Mouse (Mus musculus): ENCODE data around the gene Ddx6. TPM values are rescaled to one million over a fixed set of nuclear protein-coding genes. Genes with fewer than 3 reads are reported as not detected.

The Ddx6 gene
- total and polyA plus RNA-seq, 2 experiments from 2014 or later, result 18.3 to 76.2 TPM

DNA sequence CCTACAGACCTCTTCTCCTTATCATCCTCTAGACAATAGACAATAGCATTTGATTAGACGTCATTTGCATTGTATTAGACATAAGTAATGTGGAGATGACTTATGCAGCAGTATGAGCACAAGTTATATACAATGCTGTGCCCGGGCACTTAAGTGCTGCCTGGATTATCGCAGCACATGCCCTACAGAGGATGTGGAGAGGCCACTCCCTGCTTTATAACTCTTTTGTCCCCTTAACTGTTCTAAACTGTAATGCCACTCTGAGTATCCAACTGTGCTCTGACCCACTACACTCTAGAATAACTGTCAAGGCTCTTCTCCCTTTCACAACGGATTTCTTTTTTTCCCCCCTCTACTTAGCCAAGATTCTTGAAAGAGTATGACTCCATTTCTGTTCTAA is 10.8 kb upstream of the Ddx6 start:
- ATAC-seq, result no peak
- no peaks in the 10 kb centered on the region for H3K27me3 ChIP-seq (ENCODE audit: insufficient read depth, low read length)
- no peaks in the 10 kb centered on the region for H3K36me3 ChIP-seq (ENCODE audit: insufficient read depth)
- no peak overlapping the region for H3K9ac ChIP-seq
- WGBS, result 78% methylated on average over 4 of the region's 4 CpGs
- no peak for DNase-seq
- no peaks in the 10 kb centered on the region for H3K4me1 ChIP-seq (ENCODE audit: insufficient read depth)
- H3K9me3 ChIP-seq (ENCODE audit: low read length), result no peaks in the 10 kb centered on the region
- no peak overlapping the region for H3K27ac ChIP-seq (ENCODE audit: low read depth, low read length)
- H3K4me3 ChIP-seq (ENCODE audit: low read depth, low read length), result no peak overlapping the region
- no peak overlapping the region for H3K4me2 ChIP-seq (ENCODE audit: low read depth)
- no peak for TF ChIP-seq CTCF (IDR thresholded peaks at IDR 0.05; ENCODE audit: low read depth)

- no peaks in the 10 kb centered on the region for H3K27me3 ChIP-seq (ENCODE audit: insufficient read depth, low read length)
- no peak for DNase-seq
- ATAC-seq, result no peak
- H3K36me3 ChIP-seq (ENCODE audit: insufficient read depth), result no peaks in the 10 kb centered on the region
- no peak overlapping the region for H3K27ac ChIP-seq (ENCODE audit: low read depth, low read length)
- 79% methylated on average over 9 of the region's 9 CpGs for WGBS
- H3K9me3 ChIP-seq (ENCODE audit: low read length), result no peaks in the 10 kb centered on the region
- no peak for TF ChIP-seq CTCF (IDR thresholded peaks at IDR 0.05; ENCODE audit: low read depth)
- no peak overlapping the region for H3K4me3 ChIP-seq (ENCODE audit: low read depth, low read length)
- no peak overlapping the region for H3K9ac ChIP-seq
- H3K4me2 ChIP-seq (ENCODE audit: low read depth), result no peak overlapping the region
- no peaks in the 10 kb centered on the region for H3K4me1 ChIP-seq (ENCODE audit: insufficient read depth)
These were observed 9.7 kb upstream of the Ddx6 start for GRCm38 (mm10) chr9:44594901-44595536.

DNA sequence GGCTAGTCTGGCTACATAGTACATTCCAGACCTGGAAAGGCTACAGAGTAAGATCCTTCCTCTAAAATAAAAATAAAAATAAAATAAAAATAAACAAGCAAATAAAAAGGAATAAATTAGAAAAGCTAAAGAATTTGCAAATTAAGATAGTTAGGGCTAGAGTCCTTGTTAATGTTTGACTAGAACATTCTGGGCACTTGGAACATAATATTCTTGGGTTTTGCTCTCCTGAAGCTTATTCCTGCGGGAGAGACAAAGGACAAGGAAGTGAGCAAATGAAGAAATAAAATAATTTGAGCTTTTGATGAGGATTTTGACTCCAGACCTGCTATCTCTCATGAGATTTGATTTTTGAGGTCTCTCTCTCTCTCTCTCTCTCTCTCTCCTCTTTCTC is 9.2 kb upstream of the Ddx6 start:
- H3K27me3 ChIP-seq (ENCODE audit: insufficient read depth, low read length), result no peaks in the 10 kb centered on the region
- ATAC-seq (no peak), DNase-seq (no peak)
- H3K4me3 ChIP-seq (ENCODE audit: low read depth, low read length), result no peak overlapping the region
- H3K4me2 ChIP-seq (ENCODE audit: low read depth), result no peak overlapping the region
- TF ChIP-seq CTCF (IDR thresholded peaks at IDR 0.05; ENCODE audit: low read depth), result no peak
- H3K27ac ChIP-seq (ENCODE audit: low read depth, low read length), result no peak overlapping the region
- no peaks in the 10 kb centered on the region for H3K36me3 ChIP-seq (ENCODE audit: insufficient read depth)
- H3K9ac ChIP-seq, result no peak overlapping the region
- H3K9me3 ChIP-seq (ENCODE audit: low read length), result no peaks in the 10 kb centered on the region
- no peaks in the 10 kb centered on the region for H3K4me1 ChIP-seq (ENCODE audit: insufficient read depth)
- WGBS, result 67% methylated on average over 1 of the region's 1 CpGs

DNA sequence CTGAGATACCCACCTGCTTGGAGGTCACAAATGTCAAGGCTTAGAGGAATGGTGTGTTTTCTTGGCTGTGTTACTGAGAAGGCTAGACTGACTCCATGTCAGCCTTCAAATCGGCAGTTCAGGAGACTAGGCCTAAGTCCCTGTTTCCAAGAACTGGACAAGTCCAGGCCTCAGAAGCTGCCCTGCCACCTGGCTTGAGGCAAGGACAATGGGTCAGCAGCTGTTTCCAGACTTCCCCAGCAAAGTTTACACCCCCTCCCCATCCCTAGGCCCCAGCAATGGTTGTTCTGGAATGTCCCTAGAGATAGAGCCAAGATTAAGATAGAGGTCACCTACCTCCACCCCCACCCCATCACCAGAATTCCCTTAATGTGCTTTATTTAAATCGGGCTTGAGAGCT is 7.0 kb upstream of the Ddx6 start:
- WGBS, result 90% methylated on average over 2 of the region's 2 CpGs
- Histone ChIP-seq H3K27me3 (ENCODE audit: insufficient read depth, low read length) (no peaks in the 10 kb centered on the region), H3K4me3 (ENCODE audit: low read depth, low read length) (no peak overlapping the region), H3K4me1 (ENCODE audit: insufficient read depth) (no peaks in the 10 kb centered on the region), H3K9me3 (ENCODE audit: low read length) (no peaks in the 10 kb centered on the region), H3K4me2 (ENCODE audit: low read depth) (no peak overlapping the region), H3K9ac (no peak overlapping the region), H3K27ac (ENCODE audit: low read depth, low read length) (no peak overlapping the region), H3K36me3 (ENCODE audit: insufficient read depth) (no peaks in the 10 kb centered on the region)
- ATAC-seq (no peak), DNase-seq (no peak)
- TF ChIP-seq CTCF (IDR thresholded peaks at IDR 0.05; ENCODE audit: low read depth), result no peak

DNA sequence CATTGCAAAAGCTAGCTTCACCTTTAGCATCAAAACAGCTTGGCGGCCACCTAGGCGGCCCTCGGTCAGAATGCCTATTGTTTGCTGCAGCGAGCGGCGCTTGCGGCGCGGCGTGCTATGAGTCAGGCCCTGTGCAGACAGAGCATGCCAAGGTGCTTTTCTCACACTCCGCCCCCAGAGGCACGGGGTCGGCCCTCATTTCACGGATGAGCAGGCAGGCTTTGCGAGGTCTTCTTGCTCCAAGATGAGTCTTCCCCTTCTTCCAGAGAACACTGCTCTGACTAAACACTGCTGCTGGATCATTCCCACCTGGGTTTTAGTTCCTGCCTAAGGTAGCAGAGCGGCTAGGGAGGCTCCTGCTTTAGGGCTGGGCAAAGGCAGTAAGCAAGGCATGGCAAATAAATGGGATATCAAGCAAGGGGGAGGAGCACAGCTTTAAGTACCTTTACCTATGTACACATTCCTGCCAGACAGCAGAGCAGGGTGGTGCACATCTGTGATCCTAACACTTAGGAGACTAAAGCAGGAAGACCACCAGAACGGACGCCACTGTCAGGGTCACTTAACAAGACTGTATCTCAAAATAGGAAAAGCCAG is 5.7 kb upstream of the Ddx6 start:
- no peaks in the 10 kb centered on the region for H3K9me3 ChIP-seq (ENCODE audit: low read length)
- DNase-seq, result peak; percentile 47
- 5% methylated on average over 18 of the region's 18 CpGs for WGBS
- ATAC-seq, result peak; percentile 32; the same call in 1 of the 2 replicates
- H3K4me2 ChIP-seq (ENCODE audit: low read depth), result peak overlapping the region; percentile 33
- no peak for TF ChIP-seq CTCF (IDR thresholded peaks at IDR 0.05; ENCODE audit: low read depth)
- H3K27ac ChIP-seq (ENCODE audit: low read depth, low read length), result no peak overlapping the region
- H3K36me3 ChIP-seq (ENCODE audit: insufficient read depth), result no peaks in the 10 kb centered on the region
- peak overlapping the region; percentile 11; the same call in 1 of the 2 replicates for H3K4me3 ChIP-seq (ENCODE audit: low read depth, low read length)
- no peaks in the 10 kb centered on the region for H3K4me1 ChIP-seq (ENCODE audit: insufficient read depth)
- H3K9ac ChIP-seq, result no peak overlapping the region
- no peaks in the 10 kb centered on the region for H3K27me3 ChIP-seq (ENCODE audit: insufficient read depth, low read length)

DNA sequence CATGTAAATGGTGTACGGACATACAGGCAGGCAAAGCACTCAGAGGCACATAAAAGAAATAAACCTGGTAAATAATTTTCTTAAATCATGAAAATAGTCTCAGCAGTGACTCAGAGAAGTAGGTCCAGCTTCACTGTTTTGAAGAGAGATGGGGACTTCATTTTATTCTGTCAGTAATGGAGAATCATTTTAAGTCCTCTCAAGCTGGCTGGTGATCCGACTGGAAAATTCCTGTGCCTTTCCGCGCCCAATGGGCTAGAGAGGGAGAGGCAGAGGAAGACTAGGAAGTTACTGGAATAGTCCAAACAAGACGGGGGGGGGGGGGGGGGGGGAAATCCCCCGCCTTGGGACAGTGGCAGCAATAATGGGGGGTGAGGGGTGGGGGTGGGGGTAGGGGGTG is 5.1 kb upstream of the Ddx6 start:
- H3K27ac ChIP-seq (ENCODE audit: low read depth, low read length), result no peak overlapping the region

DNA sequence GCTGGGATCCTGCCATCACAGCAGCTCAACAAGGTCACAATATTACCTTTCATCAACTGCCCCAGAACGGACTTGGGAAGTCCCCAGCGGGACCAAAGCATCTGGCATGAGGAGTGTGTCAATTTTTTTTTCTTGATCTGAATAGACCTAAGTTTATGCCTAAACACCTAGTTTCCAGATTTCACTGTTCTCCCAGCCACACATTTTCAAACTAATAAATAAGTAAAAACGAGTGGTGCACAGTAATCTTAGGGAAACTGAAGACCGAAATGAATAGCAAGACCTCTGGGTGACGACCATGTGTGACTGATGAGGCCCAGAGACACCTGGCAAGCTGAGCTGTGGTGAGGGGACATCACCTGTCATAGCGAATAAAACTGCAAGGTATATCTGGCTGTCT is 3.9 kb upstream of the Ddx6 start:
- DNase-seq (no peak), ATAC-seq (no peak)
- Histone ChIP-seq H3K4me2 (ENCODE audit: low read depth) (no peak overlapping the region), H3K9ac (no peak overlapping the region), H3K36me3 (ENCODE audit: insufficient read depth) (no peaks in the 10 kb centered on the region), H3K9me3 (ENCODE audit: low read length) (no peaks in the 10 kb centered on the region), H3K27ac (ENCODE audit: low read depth, low read length) (no peak overlapping the region), H3K4me1 (ENCODE audit: insufficient read depth) (no peaks in the 10 kb centered on the region), H3K27me3 (ENCODE audit: insufficient read depth, low read length) (no peaks in the 10 kb centered on the region), H3K4me3 (ENCODE audit: low read depth, low read length) (no peak overlapping the region)
- 86% methylated on average over 6 of the region's 6 CpGs for WGBS
- TF ChIP-seq CTCF (IDR thresholded peaks at IDR 0.05; ENCODE audit: low read depth), result no peak

More for the DNA sequence above, 5.1 kb upstream of the Ddx6 start:
- H3K9ac ChIP-seq, result no peak overlapping the region
- DNase-seq, result no peak
- no peaks in the 10 kb centered on the region for H3K27me3 ChIP-seq (ENCODE audit: insufficient read depth, low read length)
- no peak for ATAC-seq
- no peak overlapping the region for H3K4me3 ChIP-seq (ENCODE audit: low read depth, low read length)
- no peak overlapping the region for H3K4me2 ChIP-seq (ENCODE audit: low read depth)
- H3K36me3 ChIP-seq (ENCODE audit: insufficient read depth), result no peaks in the 10 kb centered on the region
- no peaks in the 10 kb centered on the region for H3K4me1 ChIP-seq (ENCODE audit: insufficient read depth)
- TF ChIP-seq CTCF (IDR thresholded peaks at IDR 0.05; ENCODE audit: low read depth), result no peak
- no peaks in the 10 kb centered on the region for H3K9me3 ChIP-seq (ENCODE audit: low read length)
- WGBS, result 27% methylated on average over 5 of the region's 6 CpGs

Data from forebrain, postnatal 0 days (tissue).